Mouse (Mus musculus) embryo, embryonic 11.5 days (tissue): Measurements from ENCODE around the gene Msmp.
A peak's percentile ranks its signal among the peaks of the same experiment; 100 is the strongest.
"Not testable (repeated sequence)": the region's sequence is repeated elsewhere in the genome, so short reads cannot be mapped to it uniquely, and the experiment has no call there.

Source experiments
- DNase-seq: peaks from one replicate; pipeline ENCODE4 v3.0.0-alpha.2; 2012; ENCODE audit warnings: low read depth, low spot score

Gene Msmp

DNA sequence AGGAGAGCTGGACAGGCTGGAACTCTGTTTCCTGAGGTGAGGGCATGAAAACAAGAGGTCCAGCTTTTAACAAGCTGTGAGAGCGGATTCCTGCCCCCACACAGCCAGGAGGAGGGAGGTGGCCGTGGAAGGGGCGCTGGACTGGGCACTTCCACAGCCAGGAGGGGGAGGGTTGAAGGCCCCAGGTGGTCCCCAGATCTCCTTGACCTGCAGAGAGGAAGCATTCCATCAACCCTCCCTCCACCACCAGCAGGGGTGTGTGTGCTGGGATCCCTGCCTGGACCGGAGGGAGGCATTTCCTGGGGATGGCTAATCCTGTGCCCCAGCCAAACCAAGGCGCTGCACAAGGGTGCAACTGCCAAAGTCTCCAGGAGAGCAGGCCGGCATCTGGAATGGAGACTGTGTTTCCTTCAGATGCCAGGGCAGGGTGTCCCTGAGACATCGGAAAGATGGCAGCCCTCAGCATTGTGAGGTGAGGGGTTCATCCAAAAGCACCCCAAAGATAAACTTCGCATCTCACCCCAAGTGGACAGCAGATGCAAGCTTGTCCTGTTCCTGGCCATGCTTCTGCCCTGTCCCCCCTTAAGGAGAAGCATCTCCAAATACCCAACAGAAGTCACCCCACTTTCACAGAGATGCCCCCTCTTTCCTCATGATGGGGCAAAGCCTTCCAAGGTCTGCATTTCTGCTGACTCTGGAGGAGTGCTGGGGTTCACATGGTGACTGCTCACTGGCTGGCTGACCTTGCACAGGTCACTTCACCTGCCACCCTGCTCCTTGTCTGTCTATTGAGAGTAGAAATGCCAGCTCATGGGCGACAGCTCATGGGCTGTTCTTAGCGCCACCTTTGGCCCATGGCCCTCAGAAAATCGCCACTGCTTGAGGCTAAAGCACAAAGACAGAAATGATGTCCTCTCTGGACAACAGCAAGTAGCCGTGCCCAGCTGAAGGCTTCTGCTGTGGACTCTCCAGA lies at the start of gene Msmp:
Gene Msmp (minus strand): TSS at position 51 of the 973 bp plus-strand sequence.
- DNase-seq = no peak

GRCm38 (mm10) chr4:43633736-43634135 lies 49.4 kb upstream of the Msmp start:
- no peak for DNase-seq

- DNase-seq = no peak
Observed at GRCm38 (mm10) chr4:43633296-43633695, 49.0 kb upstream of the Msmp start.

DNA sequence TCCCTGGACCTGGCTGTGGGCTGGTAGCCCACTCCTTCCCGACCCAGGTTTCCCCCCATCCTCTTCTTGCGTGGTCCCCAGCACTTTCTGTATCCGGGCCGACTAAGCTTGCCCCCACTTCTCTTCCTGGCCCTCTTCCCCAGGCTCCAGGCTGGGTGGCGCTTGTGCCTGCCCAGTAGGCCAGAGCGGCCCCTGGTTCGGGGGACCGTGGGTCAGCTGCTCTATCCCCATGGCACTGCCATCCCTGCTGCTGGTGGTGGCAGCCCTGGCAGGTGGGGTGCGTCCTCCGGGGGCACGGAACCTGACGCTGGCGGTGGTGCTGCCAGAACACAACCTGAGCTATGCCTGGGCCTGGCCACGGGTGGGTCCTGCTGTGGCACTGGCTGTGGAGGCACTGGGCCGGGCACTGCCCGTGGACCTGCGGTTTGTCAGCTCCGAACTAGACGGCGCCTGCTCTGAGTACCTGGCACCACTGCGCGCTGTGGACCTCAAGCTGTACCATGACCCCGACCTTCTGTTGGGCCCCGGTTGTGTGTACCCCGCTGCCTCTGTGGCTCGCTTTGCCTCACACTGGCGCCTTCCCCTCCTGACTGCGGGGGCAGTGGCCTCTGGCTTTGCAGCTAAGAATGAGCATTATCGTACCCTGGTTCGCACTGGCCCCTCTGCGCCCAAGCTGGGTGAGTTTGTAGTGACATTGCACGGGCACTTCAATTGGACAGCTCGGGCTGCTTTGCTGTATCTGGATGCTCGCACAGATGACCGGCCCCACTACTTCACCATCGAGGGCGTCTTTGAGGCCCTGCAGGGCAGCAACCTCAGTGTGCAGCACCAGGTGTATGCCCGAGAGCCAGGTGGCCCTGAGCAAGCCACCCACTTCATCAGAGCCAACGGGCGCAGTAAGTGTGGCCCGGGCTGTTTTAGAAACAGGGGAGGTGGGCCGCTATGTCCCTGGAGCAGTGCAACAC lies 47.9 kb upstream of the Msmp start:
- no peak for DNase-seq

GRCm38 (mm10) chr4:43631046-43631955 lies 47.0 kb upstream of the Msmp start, which contains the start of gene Npr2:
Gene Npr2 (plus strand): TSS chr4:43631935.
- no peak for DNase-seq

- DNase-seq = no peak
Observed at GRCm38 (mm10) chr4:43630671-43631045, 46.4 kb upstream of the Msmp start.

DNA sequence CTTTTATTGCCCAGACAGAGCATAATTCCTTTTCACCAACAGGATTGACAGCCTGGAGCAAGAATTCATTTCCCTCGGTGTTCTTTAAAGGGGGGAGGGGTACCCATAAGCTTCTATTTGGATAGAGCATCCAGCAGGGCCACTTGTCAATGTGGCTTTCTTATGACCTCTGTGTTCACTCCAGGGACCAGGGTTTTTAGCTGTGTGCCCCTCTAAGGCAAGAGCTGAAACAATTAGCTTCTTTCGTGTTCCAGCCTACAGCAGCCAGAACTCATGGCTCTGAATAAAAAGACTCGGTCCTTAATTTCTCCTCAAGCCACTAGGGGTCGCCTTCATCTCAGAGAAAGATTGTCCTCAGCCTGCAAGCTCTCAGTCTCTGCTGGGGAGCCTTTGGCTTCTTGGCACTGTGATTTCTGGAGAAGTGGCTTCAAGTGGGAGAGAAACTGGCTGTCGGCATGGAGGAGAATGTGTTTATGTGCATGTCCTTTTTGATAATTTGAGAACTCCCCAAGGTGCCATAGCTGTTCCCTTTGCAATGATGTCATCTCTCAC lies 45.8 kb upstream of the Msmp start:
- peak; percentile 73 for DNase-seq

- no peak for DNase-seq
Observed at GRCm38 (mm10) chr4:43629106-43629817, 45.0 kb upstream of the Msmp start.

DNA sequence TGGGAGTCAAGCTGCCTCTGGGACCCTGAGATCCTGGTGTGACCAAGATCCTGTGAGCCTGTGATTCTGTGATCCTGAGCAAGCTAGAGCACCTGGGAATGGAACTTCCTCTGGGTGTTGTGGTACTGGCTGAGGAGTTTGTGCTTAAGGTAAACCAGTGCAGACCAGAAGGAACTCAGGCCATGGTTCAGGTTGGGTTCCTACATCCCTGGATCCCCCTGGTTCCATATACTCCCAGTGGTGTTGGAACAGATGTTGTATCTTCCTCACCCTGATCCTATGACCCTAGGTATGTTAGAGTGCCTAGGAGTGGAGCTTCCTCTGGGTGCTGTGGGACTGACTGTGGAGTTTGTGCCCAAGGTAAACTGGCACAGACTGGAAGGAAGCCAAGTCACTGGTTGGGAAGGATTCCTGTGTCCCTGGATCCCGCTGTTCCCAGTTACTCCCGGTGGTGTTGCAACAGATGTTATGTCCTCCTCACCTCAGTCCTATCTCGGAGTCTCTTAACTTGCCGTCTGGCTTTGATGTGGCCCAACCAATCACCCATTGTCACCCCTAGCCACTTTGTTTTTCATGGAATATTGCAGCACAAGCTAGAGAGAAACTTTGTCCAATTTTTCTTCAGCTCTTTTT lies 36.0 kb upstream of the Msmp start:
- DNase-seq = no peak

- no peak for DNase-seq
Observed at GRCm38 (mm10) chr4:43613060-43613730, 28.9 kb upstream of the Msmp start.

GRCm38 (mm10) chr4:43612534-43612933 lies 28.2 kb upstream of the Msmp start:
- DNase-seq = no peak

GRCm38 (mm10) chr4:43604751-43605685 lies 20.7 kb upstream of the Msmp start:
- DNase-seq = no peak

DNA sequence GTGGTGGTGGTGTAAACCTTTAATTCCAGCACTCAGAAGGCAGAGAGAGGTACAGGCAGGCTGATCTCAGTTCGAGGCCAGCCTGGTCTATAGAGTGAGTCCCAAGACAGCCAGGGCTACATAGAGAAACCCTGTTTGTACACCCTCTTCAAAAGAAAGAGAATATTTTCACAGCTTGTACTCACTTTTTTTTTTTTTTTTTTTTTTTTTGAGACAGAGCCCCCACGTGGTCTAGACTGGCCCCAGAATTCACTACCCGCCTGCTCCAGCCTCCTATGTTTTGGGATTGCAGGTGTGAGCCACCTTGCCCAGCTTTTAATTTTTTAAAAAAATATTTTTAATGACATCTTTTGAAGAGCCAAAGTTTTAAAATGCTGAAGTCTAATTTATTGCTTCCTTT lies 19.8 kb upstream of the Msmp start:
- DNase-seq = no peak

DNA sequence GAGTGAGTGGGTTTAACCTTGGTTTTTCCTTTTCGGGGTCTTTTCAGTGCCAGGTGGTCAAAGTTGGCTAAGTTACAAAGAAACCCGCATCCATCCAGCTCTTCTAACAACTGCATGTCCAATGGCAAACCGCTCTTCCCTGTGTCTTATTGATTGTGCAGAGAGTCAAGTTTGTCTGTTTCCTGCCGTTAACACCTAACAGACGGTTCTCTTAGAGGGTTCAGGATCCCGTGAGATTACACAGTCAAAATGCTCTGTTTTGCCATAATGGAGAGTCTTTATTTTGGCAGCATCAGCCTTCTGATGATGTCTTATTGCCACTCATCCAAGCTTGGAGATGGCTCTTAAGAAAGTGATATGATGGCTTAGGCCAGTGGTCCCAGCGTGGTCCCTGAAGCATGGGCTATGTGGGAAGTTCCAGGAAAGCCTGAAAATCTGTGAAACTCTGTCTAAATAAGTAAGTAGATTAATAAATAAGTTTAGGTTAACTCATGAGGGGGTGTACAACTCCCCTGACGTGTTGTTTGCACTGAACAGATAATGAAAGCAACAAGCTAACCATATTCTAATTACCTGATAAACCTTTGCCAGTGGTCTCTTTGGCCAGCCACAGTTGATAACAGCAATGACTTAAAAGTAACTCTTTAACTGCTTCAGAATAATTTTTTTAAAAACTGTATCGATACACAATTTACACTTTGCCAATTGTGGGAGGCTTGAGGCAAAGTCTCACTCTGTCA lies 16.1 kb upstream of the Msmp start:
- no peak for DNase-seq

- DNase-seq = no peak
Observed at GRCm38 (mm10) chr4:43598650-43599380, 14.5 kb upstream of the Msmp start.

- DNase-seq = no peak
Observed at GRCm38 (mm10) chr4:43598200-43598599, 13.9 kb upstream of the Msmp start.

- DNase-seq = not testable (repeated sequence)
Observed at GRCm38 (mm10) chr4:43596597-43596996, 12.3 kb upstream of the Msmp start.
